Mouse (Mus musculus) neural tube, embryonic 15.5 days (tissue): ENCODE measurements around the gene Plcb1. TPM values are rescaled to one million over a fixed set of nuclear protein-coding genes. Genes with fewer than 3 reads are reported as not detected.

ENCODE experiments used
- ATAC-seq: fragments of 200-750 bp; cut with Nextera tagmentation; 2 replicates; pipeline ENCODE4 v1.8.0; 2017; ENCODE audit warnings: mild to moderate bottlenecking, moderate TSS enrichment, moderate library complexity; ENCODE audit not compliant: low FRiP score
- H3K27ac ChIP-seq: fragments of 300-500 bp; sonication (generic); replicated peaks from 2 replicates; pipeline ENCODE4 v1.5.1; 2015; ENCODE audit warnings: mild to moderate bottlenecking, inconsistent platforms
- H3K27me3 ChIP-seq: fragments of 300-500 bp; sonication (generic); replicated peaks from 2 replicates; pipeline ENCODE4 v1.6.1; 2015; ENCODE audit warnings: inconsistent platforms
- H3K36me3 ChIP-seq: fragments of 300-500 bp; sonication (generic); 2 replicates; pipeline ENCODE4 v1.6.1; 2015; ENCODE audit warnings: inconsistent platforms
- H3K4me1 ChIP-seq: fragments of 300-500 bp; sonication (generic); 2 replicates; pipeline ENCODE4 v1.6.1; 2015; ENCODE audit warnings: inconsistent platforms
- H3K4me2 ChIP-seq: fragments of 300-500 bp; sonication (generic); 2 replicates; pipeline ENCODE4 v1.6.1; 2015; ENCODE audit warnings: inconsistent platforms, mild to moderate bottlenecking, moderate library complexity
- H3K4me3 ChIP-seq: fragments of 300-500 bp; sonication (generic); replicated peaks from 2 replicates; pipeline ENCODE4 v1.5.1; 2015; ENCODE audit warnings: mild to moderate bottlenecking, inconsistent platforms
- H3K9ac ChIP-seq: fragments of 300-500 bp; sonication (generic); replicated peaks from 2 replicates; pipeline ENCODE4 v1.6.1; 2015; ENCODE audit warnings: mild to moderate bottlenecking, inconsistent platforms
- H3K9me3 ChIP-seq: fragments of 300-500 bp; sonication (generic); replicated peaks from 2 replicates; pipeline ENCODE4 v1.6.1; 2016; ENCODE audit warnings: inconsistent platforms
- WGBS: fragments of 180-500 bp; shearing (Covaris S2); methylation state at CpG from one replicate; pipeline ENCODE4 v1.1.7; 2015; ENCODE audit warnings: mixed read lengths; 5-methylcytosine and 5-hydroxymethylcytosine counted together
- polyA plus RNA-seq: library from polyadenylated mRNA; unstranded; fragments of >200 nt; fragmentation: Nextera tagmentation; extraction: Ambion mirVana; gene quantifications from 2 replicates; pipeline ENCODE4 v1.2.1, GENCODE M21; 2015

The Plcb1 gene
- polyA plus RNA-seq, 1 experiment from 2014 or later = 81.5 TPM

- ATAC-seq = no peak
- Histone ChIP-seq H3K4me1 (no peaks in the 10 kb centered on the region), H3K27me3 (no peaks in the 10 kb centered on the region), H3K4me3 (no peak overlapping the region), H3K9ac (no peak overlapping the region), H3K4me2 (no peak overlapping the region), H3K27ac (no peak overlapping the region), H3K36me3 (no peaks in the 10 kb centered on the region), H3K9me3 (no peaks in the 10 kb centered on the region)
- WGBS = 78% methylated on average over 2 of the region's 2 CpGs
Observed at GRCm38 (mm10) chr2:135454015-135454414, 668.1 kb downstream of the Plcb1 start.

DNA sequence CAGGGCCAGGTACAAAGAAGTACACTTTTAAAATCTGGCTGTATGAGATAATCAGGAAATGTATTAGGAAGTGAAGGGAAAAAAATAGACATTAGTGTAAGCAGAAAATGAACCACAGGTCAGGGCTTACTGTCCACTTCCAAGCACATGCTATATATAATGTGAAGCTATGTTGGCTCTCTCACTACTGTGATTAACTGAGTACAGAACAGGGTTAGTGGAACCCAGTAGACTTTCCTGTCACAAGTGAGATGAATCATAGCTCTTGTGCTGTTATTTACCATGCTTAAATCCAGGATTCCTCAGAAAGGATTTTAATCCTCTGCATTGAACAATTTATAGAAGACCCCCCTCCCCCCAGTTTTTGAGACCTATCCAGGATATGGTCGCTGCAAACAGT lies 668.6 kb downstream of the Plcb1 start:
- 53% methylated on average over 1 of the region's 1 CpGs for WGBS
- Histone ChIP-seq H3K36me3 (no peaks in the 10 kb centered on the region), H3K4me2 (no peak overlapping the region), H3K4me3 (no peak overlapping the region), H3K27ac (no peak overlapping the region), H3K9me3 (no peaks in the 10 kb centered on the region), H3K9ac (no peak overlapping the region), H3K27me3 (no peaks in the 10 kb centered on the region), H3K4me1 (no peaks in the 10 kb centered on the region)
- ATAC-seq = no peak

- H3K4me1 ChIP-seq = no peaks in the 10 kb centered on the region
- H3K4me2 ChIP-seq = no peak overlapping the region
- no peak overlapping the region for H3K9ac ChIP-seq
- no peak overlapping the region for H3K27ac ChIP-seq
- WGBS = 49% methylated on average over 4 of the region's 4 CpGs
- no peaks in the 10 kb centered on the region for H3K36me3 ChIP-seq
- ATAC-seq = no peak
- H3K9me3 ChIP-seq = no peaks in the 10 kb centered on the region
- no peak overlapping the region for H3K4me3 ChIP-seq
- no peaks in the 10 kb centered on the region for H3K27me3 ChIP-seq
Observed at GRCm38 (mm10) chr2:135467895-135468294, 682.0 kb downstream of the Plcb1 start.

- Histone ChIP-seq H3K9ac (no peak overlapping the region), H3K36me3 (no peaks in the 10 kb centered on the region), H3K4me2 (no peak overlapping the region), H3K4me3 (no peak overlapping the region), H3K27ac (no peak overlapping the region), H3K27me3 (no peaks in the 10 kb centered on the region), H3K4me1 (no peaks in the 10 kb centered on the region), H3K9me3 (no peaks in the 10 kb centered on the region)
- WGBS = 83% methylated on average over 4 of the region's 4 CpGs
- ATAC-seq = no peak
Observed at GRCm38 (mm10) chr2:135474107-135474506, 688.2 kb downstream of the Plcb1 start.

DNA sequence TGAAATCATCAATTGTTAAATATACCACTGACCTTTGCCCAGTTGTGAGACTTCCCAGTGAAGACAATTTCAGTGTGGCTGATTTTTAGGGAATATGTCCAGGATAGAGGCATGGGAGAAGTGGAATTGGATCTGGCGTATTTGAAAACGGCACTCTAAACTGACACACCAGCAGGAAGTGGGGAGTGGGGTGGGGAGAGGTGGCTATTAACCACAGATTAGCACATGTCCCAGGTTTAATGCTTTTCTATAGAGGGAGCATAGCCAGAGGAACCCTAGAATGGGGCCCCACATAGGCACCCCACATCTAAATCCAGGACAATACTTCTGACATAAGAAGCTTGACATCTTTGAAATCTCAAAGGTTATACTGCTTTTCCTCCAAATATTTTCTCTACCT lies 699.4 kb downstream of the Plcb1 start:
- Histone ChIP-seq H3K4me2 (no peak overlapping the region), H3K4me1 (no peaks in the 10 kb centered on the region), H3K27me3 (no peaks in the 10 kb centered on the region), H3K4me3 (no peak overlapping the region), H3K36me3 (no peaks in the 10 kb centered on the region), H3K9me3 (no peaks in the 10 kb centered on the region), H3K9ac (no peak overlapping the region), H3K27ac (no peak overlapping the region)
- no peak for ATAC-seq
- 79% methylated on average over 2 of the region's 2 CpGs for WGBS

DNA sequence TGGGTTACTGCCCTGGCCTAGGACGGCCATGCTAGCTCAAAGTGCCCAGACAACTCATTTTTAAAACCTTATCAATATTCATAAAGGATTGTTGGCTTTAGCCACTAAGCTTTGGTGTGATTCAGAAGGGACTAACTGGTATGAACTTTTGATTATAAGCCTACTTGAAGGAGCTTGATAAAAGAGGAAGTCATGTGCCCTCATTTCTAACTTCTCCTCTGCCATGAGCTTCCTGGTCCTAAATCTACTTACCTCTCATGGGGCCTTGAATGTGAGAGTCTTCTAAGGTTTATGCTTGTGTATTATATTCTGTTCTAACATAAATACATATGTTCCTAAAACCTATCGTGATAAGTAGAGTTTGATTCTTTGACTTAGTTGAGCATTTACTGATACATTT lies 702.4 kb downstream of the Plcb1 start:
- H3K9ac ChIP-seq = no peak overlapping the region
- WGBS = 89% methylated on average over 2 of the region's 2 CpGs
- no peaks in the 10 kb centered on the region for H3K9me3 ChIP-seq
- no peak for ATAC-seq
- no peak overlapping the region for H3K4me3 ChIP-seq
- H3K4me1 ChIP-seq = no peaks in the 10 kb centered on the region
- no peaks in the 10 kb centered on the region for H3K36me3 ChIP-seq
- no peaks in the 10 kb centered on the region for H3K27me3 ChIP-seq
- no peak overlapping the region for H3K27ac ChIP-seq
- no peak overlapping the region for H3K4me2 ChIP-seq

DNA sequence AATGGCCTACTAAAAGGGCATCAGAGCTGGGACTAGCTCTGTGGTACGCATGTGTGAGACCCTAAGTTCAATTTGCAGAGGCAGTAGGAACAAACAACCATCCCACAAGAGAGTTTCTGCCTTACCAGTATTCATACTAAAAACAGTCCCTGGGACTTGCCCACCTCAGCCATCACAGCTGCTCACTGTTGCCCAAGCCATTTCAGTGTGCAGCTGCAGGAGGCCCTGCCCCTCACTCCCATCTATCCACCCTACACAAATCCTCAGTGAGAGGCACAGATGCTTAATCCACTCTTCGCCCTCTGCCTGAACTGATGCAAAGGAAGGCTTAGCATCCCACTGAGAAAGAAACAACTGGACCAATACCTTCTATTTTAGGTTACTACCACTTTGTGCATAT lies 703.3 kb downstream of the Plcb1 start:
- Histone ChIP-seq H3K36me3 (no peaks in the 10 kb centered on the region), H3K27ac (no peak overlapping the region), H3K4me3 (no peak overlapping the region), H3K9me3 (no peaks in the 10 kb centered on the region), H3K27me3 (no peaks in the 10 kb centered on the region), H3K4me2 (no peak overlapping the region), H3K9ac (no peak overlapping the region), H3K4me1 (no peaks in the 10 kb centered on the region)
- no peak for ATAC-seq
- 93% methylated on average over 2 of the region's 2 CpGs for WGBS

- Histone ChIP-seq H3K27ac (no peak overlapping the region), H3K27me3 (no peaks in the 10 kb centered on the region), H3K4me3 (no peak overlapping the region), H3K9ac (no peak overlapping the region), H3K9me3 (no peaks in the 10 kb centered on the region), H3K4me2 (no peak overlapping the region), H3K36me3 (no peaks in the 10 kb centered on the region), H3K4me1 (no peaks in the 10 kb centered on the region)
- WGBS = 70% methylated on average over 9 of the region's 9 CpGs
- ATAC-seq = no peak
Observed at GRCm38 (mm10) chr2:135492777-135493176, 706.9 kb downstream of the Plcb1 start.

DNA sequence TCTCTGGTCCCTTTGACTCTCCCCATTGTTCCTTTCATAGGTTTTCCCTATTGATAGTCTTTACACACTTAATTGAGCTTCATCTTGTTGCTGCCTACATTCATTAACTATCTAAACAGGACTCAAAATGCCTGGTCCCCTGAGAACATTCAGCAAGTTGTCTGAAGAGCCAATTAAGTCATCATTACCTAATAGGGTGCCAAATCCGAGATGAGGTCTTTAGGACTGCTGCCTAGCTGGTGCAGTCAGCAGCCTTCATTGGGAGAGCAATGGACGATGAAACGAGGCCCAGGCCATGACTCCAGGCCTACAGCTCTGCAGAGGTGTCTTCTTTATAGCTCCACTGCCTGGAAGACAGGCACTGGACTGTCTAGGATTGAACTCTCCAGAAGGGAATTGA lies 710.7 kb downstream of the Plcb1 start:
- Histone ChIP-seq H3K27me3 (no peaks in the 10 kb centered on the region), H3K4me3 (no peak overlapping the region), H3K4me2 (no peak overlapping the region), H3K36me3 (no peaks in the 10 kb centered on the region), H3K9me3 (no peaks in the 10 kb centered on the region), H3K9ac (no peak overlapping the region), H3K4me1 (no peaks in the 10 kb centered on the region), H3K27ac (no peak overlapping the region)
- ATAC-seq = no peak; the same call in 1 of the 2 replicates
- 19% methylated on average over 3 of the region's 3 CpGs for WGBS

- H3K36me3 ChIP-seq = no peaks in the 10 kb centered on the region
- WGBS = 71% methylated on average over 2 of the region's 2 CpGs
Observed at GRCm38 (mm10) chr2:135497251-135497650, 711.4 kb downstream of the Plcb1 start.

GRCm38 (mm10) chr2:135500872-135501271 lies 715.0 kb downstream of the Plcb1 start:
- no peaks in the 10 kb centered on the region for H3K9me3 ChIP-seq
- no peak for ATAC-seq
- H3K4me3 ChIP-seq = no peak overlapping the region
- no peak overlapping the region for H3K27ac ChIP-seq
- no peak overlapping the region for H3K4me2 ChIP-seq
- no peaks in the 10 kb centered on the region for H3K27me3 ChIP-seq
- H3K36me3 ChIP-seq = no peaks in the 10 kb centered on the region
- H3K9ac ChIP-seq = no peak overlapping the region
- 77% methylated on average over 2 of the region's 2 CpGs for WGBS
- no peaks in the 10 kb centered on the region for H3K4me1 ChIP-seq

More at GRCm38 (mm10) chr2:135497251-135497650, 711.4 kb downstream of the Plcb1 start:
- no peak overlapping the region for H3K4me3 ChIP-seq
- ATAC-seq = no peak
- no peak overlapping the region for H3K27ac ChIP-seq
- no peak overlapping the region for H3K9ac ChIP-seq
- H3K4me2 ChIP-seq = no peak overlapping the region
- H3K27me3 ChIP-seq = no peaks in the 10 kb centered on the region
- H3K9me3 ChIP-seq = no peaks in the 10 kb centered on the region
- H3K4me1 ChIP-seq = no peaks in the 10 kb centered on the region

DNA sequence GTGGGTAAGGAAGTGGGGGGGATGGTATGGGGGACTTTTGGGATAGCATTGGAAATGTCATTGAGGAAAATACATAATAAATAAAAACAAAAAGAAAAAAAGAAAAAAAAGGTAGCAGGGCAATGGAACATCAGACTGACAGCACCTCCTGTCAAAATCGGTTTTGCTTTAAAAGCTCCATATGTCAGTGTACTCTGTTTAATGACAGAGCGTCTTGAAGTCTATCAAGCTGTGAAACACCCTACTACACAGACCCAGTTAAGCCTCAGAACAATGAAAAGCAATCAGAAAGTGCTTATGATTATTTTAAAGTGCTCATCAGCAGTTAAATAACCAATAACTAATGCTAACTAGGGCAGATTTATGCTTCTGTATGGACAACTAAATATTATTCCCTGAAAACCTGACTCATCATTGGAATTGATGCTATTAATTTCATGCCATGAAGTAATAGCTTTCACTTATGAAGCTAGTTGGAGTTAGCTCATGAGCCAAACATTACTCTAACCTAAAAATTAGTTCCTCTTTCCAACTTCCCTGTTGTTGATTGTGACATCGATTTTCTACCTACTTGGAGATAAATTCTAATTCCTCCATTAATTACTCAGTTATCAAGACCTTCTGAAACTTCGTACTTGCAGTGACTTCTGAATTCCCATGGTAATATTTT lies 717.6 kb downstream of the Plcb1 start:
- 84% methylated on average over 4 of the region's 4 CpGs for WGBS
- no peaks in the 10 kb centered on the region for H3K36me3 ChIP-seq
- no peaks in the 10 kb centered on the region for H3K4me1 ChIP-seq
- no peak overlapping the region for H3K9ac ChIP-seq
- ATAC-seq = no peak
- H3K9me3 ChIP-seq = no peaks in the 10 kb centered on the region
- H3K27ac ChIP-seq = no peak overlapping the region
- H3K4me2 ChIP-seq = no peak overlapping the region
- H3K27me3 ChIP-seq = no peaks in the 10 kb centered on the region
- H3K4me3 ChIP-seq = no peak overlapping the region

GRCm38 (mm10) chr2:135503998-135504354 lies 718.1 kb downstream of the Plcb1 start:
- H3K27ac ChIP-seq = no peak overlapping the region
- no peaks in the 10 kb centered on the region for H3K27me3 ChIP-seq
- H3K4me2 ChIP-seq = no peak overlapping the region
- no peak overlapping the region for H3K4me3 ChIP-seq
- H3K36me3 ChIP-seq = no peaks in the 10 kb centered on the region
- no peak overlapping the region for H3K9ac ChIP-seq
- H3K4me1 ChIP-seq = no peaks in the 10 kb centered on the region
- no peaks in the 10 kb centered on the region for H3K9me3 ChIP-seq
- no peak for ATAC-seq
